Mouse (Mus musculus) hematopoietic stem cell, adult 5-6 weeks (primary cell): ENCODE measurements at regions not wholly inside any gene's neighbourhood (a gene's known extent, or its start where the extent isn't known, plus 50 kb on each side); places are given as distances from the start of the nearest gene placed in this dataset.

ENCODE experiments used
- ATAC-seq, 2 experiments: fragments of 125-278 bp in 1 of 2; replicated peaks in 1 of 2; 2 replicates each; pipeline ENCODE4 v1.8.0; 2016 to 2017; ENCODE audit warnings: inconsistent platforms in 2 of 2, mild to moderate bottlenecking in 2 of 2, moderate number of reproducible peaks in 2 of 2, low read depth in 1 of 2, moderate TSS enrichment in 1 of 2; ENCODE audit not compliant: low FRiP score in 2 of 2, poor library complexity in 2 of 2, severe bottlenecking in 2 of 2, insufficient read depth in 1 of 2, low TSS enrichment in 1 of 2

DNA sequence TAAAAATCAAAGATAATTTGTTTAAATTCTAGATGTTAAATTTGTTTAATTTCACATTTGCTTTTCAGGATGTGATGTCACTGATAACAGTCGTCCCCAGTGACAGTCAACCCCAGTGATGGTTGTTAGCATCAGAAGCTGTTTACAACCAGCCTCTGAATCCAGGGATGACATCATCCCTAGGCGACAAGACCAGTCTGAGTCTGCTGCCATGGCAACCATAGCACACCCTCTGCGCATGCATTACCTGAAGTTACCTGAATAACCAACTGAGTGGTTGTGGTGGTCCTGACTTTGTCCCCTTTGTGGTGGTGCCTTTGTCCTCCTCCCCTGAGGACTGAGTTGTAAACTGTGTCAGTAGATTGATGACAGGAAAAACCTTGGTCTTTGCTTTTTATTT, 92.0 kb upstream of the Zfp644 start:
- no peak for ATAC-seq

DNA sequence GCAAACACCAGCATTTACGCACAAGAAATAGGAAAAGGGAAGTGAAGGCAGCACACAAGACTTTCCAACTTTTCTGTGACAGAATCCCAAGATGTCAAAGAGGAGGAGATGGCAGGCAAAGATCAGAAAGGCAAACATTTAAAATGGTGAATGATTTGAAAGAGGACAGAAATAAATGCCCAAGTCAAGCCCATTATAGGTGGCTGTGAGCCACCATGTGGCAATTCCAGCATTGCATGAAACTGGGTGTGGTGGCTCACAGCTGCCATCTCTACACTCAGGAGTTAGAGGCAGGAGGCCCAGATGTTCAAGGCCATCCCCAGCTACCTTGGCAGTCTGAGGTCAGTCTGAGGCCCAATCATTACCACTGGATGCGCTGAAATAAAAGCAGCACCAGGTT, 88.0 kb upstream of the Zfp644 start:
- ATAC-seq: peak in 1 of 2 experiments; percentile 23; a peak in 1 of 4 replicates

DNA sequence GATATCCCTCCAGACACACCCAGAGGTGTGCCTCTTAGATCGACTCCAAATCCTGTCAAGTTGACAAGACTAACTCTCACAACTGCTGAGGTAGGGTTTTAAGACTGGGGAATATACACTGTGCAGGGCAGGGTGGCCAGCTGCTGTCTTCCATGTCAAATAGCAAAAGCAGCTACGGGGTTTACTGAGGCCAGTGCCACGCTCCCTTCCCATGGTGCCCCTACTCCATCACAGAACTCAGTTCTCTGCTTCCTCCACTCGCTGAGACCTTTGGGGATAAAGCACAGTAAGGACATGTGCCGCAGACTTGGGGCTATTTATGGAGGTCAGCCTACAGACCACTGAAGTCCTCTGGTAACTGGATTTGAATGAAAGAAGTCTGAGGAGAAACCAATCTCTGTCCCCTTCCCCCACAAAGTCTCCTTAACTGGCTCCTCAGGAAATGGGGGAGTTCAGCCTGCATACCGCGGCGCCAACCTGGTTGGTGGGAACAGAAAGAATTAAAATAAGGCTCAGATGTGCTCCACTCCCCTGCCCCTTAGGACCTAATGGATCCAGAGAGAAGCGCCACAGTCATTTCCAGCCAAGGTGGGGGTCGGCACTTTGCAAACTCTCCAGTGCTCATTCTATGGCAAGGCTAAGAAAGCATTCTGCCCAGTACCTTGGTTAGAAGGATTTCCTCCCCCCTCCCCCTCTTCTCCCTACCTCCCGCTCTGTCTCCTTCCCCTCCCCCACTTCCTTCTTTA, 87.0 kb upstream of the Zfp644 start:
- ATAC-seq: 0 out of 4 replicates have a peak, but pooled peaks of 1 of the 2 experiments have one; percentile 36

DNA sequence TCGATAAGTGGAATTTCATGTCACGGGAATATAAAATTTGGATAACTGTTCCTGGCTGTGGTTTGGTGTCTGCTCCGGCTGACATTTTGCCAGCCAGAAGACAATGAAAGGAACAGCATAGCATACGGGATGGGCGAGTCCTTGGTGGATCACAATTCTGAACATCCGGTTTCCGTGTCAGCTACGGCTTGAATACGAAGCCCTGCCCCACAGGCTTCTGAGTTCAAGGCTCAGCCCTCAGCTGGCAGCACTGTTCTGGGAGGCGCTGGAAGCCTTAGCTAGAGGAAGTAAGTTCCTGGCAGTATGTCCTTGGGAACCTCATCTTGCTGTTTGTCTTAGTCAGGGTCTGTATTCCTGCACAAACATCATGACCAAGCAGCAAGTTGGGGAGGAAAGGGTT, 83.7 kb upstream of the Zfp644 start:
- ATAC-seq: no peak

DNA sequence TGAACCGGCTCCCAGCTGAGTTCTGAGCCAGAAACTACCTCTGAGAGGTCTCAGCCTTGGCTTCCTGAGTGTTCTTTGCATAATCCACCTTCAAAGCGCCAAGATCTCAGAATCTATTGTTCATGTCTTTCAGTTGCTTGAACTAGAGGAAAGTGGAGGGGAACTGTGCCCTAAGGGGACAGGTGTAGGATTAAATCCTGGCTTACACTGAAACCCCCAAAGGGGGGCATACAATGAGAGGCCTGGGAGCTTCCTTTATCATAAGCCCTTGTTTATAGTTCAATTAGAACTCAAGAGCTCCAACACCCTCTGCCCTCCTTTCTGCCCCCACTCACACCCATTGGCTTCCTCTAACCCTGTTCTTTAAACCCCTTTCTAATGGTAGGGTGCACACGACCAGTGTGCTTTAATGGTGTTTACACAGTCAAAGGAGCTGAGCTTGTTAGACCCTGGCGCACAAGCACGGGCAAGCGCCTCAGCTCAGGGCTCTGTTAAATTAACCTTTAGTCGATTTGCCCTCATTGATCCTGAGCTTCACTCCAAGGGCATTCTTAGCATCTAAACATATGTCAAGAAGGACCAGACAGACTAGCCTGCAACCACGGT, 81.2 kb upstream of the Zfp644 start:
- ATAC-seq: no peak

DNA sequence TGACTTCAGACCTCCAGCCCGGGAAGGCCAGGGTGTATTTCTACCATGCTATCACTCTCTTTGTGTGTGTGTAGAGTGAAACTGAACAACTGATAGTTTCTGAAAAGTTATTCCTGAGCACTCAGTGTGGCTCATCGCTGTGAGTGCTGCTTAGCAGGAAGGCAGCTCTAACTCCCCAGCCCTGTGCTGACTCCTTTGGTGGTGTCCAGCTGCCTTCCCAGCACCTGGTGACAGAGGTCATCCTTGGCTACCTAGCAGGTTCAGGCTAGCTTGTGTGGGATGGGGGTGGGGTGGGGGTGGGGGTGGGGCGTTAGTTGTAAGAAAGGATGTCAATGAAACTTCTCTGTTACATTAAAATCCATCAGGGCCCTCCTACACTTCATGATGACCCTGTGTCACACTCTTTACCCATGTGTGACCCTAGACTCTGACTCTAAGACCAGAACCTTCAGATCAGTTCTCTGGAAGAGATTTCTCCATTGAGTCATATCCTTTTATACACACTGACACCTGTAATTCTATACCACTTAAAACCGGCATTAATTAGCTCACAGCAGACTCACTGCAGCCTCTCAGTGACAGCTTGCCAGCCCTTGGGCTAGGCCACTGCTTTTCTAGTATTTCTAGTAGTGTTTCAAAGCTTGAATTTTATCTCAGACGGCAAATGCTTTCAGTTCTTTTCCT, 78.1 kb upstream of the Zfp644 start:
- ATAC-seq: no peak

- no peak for ATAC-seq
Measured at GRCm38 (mm10) chr5:106773201-106773934, 76.3 kb upstream of the Zfp644 start.

DNA sequence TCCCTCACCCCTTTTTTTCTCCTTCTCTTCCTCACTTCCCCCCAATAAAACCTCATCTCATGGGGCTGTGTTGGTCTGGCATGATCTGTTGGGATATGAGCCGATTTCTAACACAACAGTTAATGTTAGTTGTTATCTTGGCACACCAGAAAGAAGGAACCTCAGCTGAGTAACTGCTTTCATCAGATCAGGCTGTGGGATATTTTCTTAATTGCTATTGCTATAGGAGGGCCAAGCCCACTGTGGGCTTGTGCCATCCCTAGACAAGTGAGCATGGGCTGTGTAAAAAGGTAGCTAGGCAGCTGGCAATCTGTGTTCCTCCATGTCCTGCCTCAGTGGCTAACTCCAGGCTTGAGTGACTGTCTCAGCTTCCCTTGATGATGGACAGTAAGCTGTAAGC, 73.9 kb upstream of the Zfp644 start:
- ATAC-seq: no peak

GRCm38 (mm10) chr5:106765335-106765734, 68.2 kb upstream of the Zfp644 start:
- ATAC-seq: no peak

GRCm38 (mm10) chr5:106763283-106763682, 66.2 kb upstream of the Zfp644 start:
- no peak for ATAC-seq

DNA sequence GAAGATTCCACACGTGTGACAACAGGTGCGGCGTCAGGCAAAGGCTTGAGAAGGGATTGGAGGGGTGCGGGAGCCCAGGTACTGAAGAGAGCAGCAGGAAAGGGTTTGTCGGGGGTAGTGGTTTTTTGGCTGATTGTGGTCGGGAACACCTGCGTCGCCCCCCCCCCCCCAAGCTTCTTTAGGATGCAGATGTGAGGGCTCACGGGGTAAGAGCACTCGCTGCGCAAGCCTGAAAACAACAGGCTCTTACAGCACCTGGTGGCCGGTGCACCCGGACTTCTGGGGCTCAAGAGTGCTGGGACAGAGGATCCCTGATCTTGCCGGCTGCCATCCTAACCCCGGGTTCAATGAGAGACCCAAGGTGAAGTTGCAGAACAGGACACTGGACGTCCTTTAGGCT, 60.9 kb upstream of the Zfp644 start:
- peak; percentile 21 to 28; a peak in 1 of 4 replicates for ATAC-seq

- ATAC-seq: 0 out of 4 replicates have a peak, but pooled peaks have one; percentile 17 to 40
Measured at GRCm38 (mm10) chr5:106757436-106757835, 60.3 kb upstream of the Zfp644 start.

GRCm38 (mm10) chr5:106756937-106757371, 59.9 kb upstream of the Zfp644 start:
- no peak; a peak in 1 of 4 replicates for ATAC-seq

- ATAC-seq: no peak
Measured at GRCm38 (mm10) chr5:106753289-106753688, 56.2 kb upstream of the Zfp644 start.

DNA sequence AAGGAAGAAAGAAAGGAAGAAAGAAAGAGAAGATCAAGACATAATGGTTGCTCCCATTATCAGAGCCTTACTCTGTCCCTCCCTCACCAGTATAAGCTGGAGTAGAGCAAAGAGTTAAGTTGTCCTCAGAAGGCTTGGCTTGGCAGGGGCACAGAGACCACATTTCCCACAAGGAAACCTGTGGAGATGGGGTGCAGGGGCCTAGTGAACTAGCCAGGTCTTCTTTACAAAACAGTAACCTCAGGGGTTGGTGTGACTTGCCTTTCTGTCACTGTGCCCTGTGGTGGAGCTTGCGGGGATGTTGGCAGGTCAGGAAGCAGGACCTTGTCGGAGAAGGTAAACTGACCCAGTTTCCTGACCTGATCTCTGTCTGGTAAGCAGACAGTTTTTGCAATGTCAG, 53.1 kb upstream of the Zfp644 start:
- ATAC-seq: peak; percentile 90 to 94

DNA sequence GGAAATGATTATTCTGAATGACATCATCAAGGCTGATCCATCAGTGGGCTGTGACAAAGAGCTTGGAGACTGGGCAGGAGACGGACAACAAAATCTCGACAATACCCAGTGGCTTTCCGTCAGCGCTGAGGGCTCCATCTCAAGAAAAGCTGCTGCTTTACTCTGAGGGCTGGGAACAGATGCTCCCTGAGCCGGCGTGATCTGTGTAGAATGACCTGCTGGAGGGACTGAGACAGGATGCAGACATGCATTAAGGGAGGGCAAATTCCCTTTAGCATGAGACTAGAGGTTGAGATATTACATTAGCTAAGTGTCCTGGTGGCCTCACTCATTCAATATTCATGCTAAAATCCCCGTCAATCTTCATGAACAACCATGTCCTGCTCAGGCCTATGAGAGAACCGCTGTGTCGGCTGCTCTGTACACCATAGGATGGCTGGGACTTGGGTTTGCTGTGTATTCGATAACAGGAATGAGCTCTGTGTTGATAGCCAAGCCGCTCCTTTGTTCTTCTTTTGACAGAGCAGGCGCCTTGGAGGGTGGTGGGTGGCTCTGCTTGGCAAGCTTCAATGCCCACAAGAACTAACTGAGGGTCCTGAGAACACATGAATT, 51.5 kb upstream of the Zfp644 start:
- ATAC-seq: no peak
